Mouse (Mus musculus): ENCODE data around the gene Maea.

Maea gene

GRCm38 (mm10) chr5:33358467-33358866 lies 23.2 kb downstream of the Maea start:
- no peak for DNase-seq

- no peak for DNase-seq
Measured at GRCm38 (mm10) chr5:33363263-33363662, 28.0 kb downstream of the Maea start.

- DNase-seq = no peak
Measured at GRCm38 (mm10) chr5:33368651-33369050, 33.3 kb downstream of the Maea start.

- DNase-seq = no peak
Measured at GRCm38 (mm10) chr5:33371137-33371536, 35.8 kb downstream of the Maea start.

- no peak for DNase-seq
Measured at GRCm38 (mm10) chr5:33371668-33372067, 36.4 kb downstream of the Maea start.

GRCm38 (mm10) chr5:33372331-33373038 lies 37.2 kb downstream of the Maea start:
- no peak for DNase-seq

- DNase-seq = peak; percentile 10 to 12
Measured at GRCm38 (mm10) chr5:33377176-33377575, 41.9 kb downstream of the Maea start.

- DNase-seq = peak; percentile 64 to 73
Measured at GRCm38 (mm10) chr5:33377801-33378301, 42.5 kb downstream of the Maea start.

GRCm38 (mm10) chr5:33378302-33378854 lies 43.1 kb downstream of the Maea start, which contains the start of gene Uvssa:
Gene Uvssa, plus strand, starts transcription at chr5:33378549.
- peak; percentile 99 for DNase-seq

- DNase-seq = no peak
Measured at GRCm38 (mm10) chr5:33387550-33387949, 52.2 kb downstream of the Maea start.

- DNase-seq = peak; percentile 73 to 75
Measured at GRCm38 (mm10) chr5:33393803-33394202, 58.5 kb downstream of the Maea start.

- DNase-seq = no peak
Measured at GRCm38 (mm10) chr5:33395693-33396092, 60.4 kb downstream of the Maea start.

GRCm38 (mm10) chr5:33396828-33397227 lies 61.5 kb downstream of the Maea start:
- no peak for DNase-seq

GRCm38 (mm10) chr5:33400819-33401218 lies 65.5 kb downstream of the Maea start:
- no peak for DNase-seq

- DNase-seq = no peak
Measured at GRCm38 (mm10) chr5:33420313-33420712, 85.0 kb downstream of the Maea start.

All from thymus, postnatal 36 days (tissue).